Mouse (Mus musculus): ENCODE measurements at regions not wholly inside any gene's neighbourhood (a gene's known extent, or its start where the extent isn't known, plus 50 kb on each side); places are given as distances from the start of the nearest gene placed in this dataset.

GRCm38 (mm10) chr13:110812401-110812800, 417.6 kb downstream of the Plk2 start:
- TF ChIP-seq CTCF (IDR thresholded peaks at IDR 0.05; ENCODE audit: low read depth) (no peak), EP300 (IDR thresholded peaks at IDR 0.05; ENCODE audit: low read depth) (no peak)
